Mouse (Mus musculus) ES-Bruce4 (cell line): ENCODE results near the gene Ptprj.

ENCODE experiments used
- CTCF ChIP-seq: IDR thresholded peaks from one replicate; pipeline ENCODE4 v1.8.1; 2011; ENCODE audit warnings: low read depth, low read length
- EP300 ChIP-seq: IDR thresholded peaks from 2 replicates; pipeline ENCODE4 v1.6.1; 2011; ENCODE audit warnings: low read depth, low read length; ENCODE audit not compliant: insufficient read depth
- POLR2A ChIP-seq: IDR thresholded peaks from one replicate; pipeline ENCODE4 v1.8.1; 2011; ENCODE audit warnings: low read length; ENCODE audit not compliant: insufficient read depth

GRCm38 (mm10) chr2:90457946-90458345, 122.5 kb downstream of the Ptprj start:
- TF ChIP-seq POLR2A, result no peak
- no peak for TF ChIP-seq CTCF
- TF ChIP-seq EP300, result no peak
